Mouse (Mus musculus): ENCODE data around the gene Bnc1. TPM values are rescaled to one million over a fixed set of nuclear protein-coding genes. Genes with fewer than 3 reads are reported as not detected.
A peak's percentile ranks its signal among the peaks of the same experiment; 100 is the strongest.

Gene Bnc1
- polyA plus RNA-seq, 1 experiment from 2014 or later = 5.1 TPM

- no peak overlapping the region for H3K27ac ChIP-seq (ENCODE audit: low read depth, low read length)
- no peak overlapping the region for H3K4me3 ChIP-seq (ENCODE audit: low read depth, low read length)
- DNase-seq (ENCODE audit: low spot score) = peak; percentile 51
- no peaks in the 10 kb centered on the region; the same call in 1 of the 2 replicates for H3K4me1 ChIP-seq (replicated peaks; ENCODE audit: control insufficient read depth, insufficient read depth, low read length)
- ATAC-seq (replicated peaks; ENCODE audit: low FRiP score) = no peak
- no peaks in the 10 kb centered on the region for H3K36me3 ChIP-seq (ENCODE audit: control insufficient read depth, insufficient read depth, low read length)
- peaks cover 17% of the 10 kb centered on the region; the same call in 1 of the 2 replicates for H3K27me3 ChIP-seq (replicated peaks; ENCODE audit: control insufficient read depth, insufficient read depth, low read length)
- H3K9me3 ChIP-seq (ENCODE audit: control insufficient read depth, low read length) = no peaks in the 10 kb centered on the region
- no peak overlapping the region for H3K9ac ChIP-seq (ENCODE audit: low read depth, low read length)
- H3K4me2 ChIP-seq = no peak overlapping the region
- 13% methylated on average over 13 of the region's 13 CpGs for WGBS
These were observed 20.4 kb upstream of the Bnc1 start for GRCm38 (mm10) chr7:82012472-82012871.

GRCm38 (mm10) chr7:82011534-82012401, 19.7 kb upstream of the Bnc1 start:
- DNase-seq (ENCODE audit: low spot score) (no peak), ATAC-seq (replicated peaks; ENCODE audit: low FRiP score) (no peak)
- no peaks in the 10 kb centered on the region for H3K36me3 ChIP-seq (ENCODE audit: control insufficient read depth, insufficient read depth, low read length)
- H3K9ac ChIP-seq (ENCODE audit: low read depth, low read length) = no peak overlapping the region
- H3K27ac ChIP-seq (ENCODE audit: low read depth, low read length) = no peak overlapping the region
- WGBS = 38% methylated on average over 19 of the region's 19 CpGs
- no peaks in the 10 kb centered on the region for H3K9me3 ChIP-seq (ENCODE audit: control insufficient read depth, low read length)
- no peaks in the 10 kb centered on the region; the same call in 1 of the 2 replicates for H3K4me1 ChIP-seq (replicated peaks; ENCODE audit: control insufficient read depth, insufficient read depth, low read length)
- H3K4me2 ChIP-seq = no peak overlapping the region
- peaks cover 11% of the 10 kb centered on the region; the same call in 1 of the 2 replicates for H3K27me3 ChIP-seq (replicated peaks; ENCODE audit: control insufficient read depth, insufficient read depth, low read length)
- H3K4me3 ChIP-seq (ENCODE audit: low read depth, low read length) = no peak overlapping the region

- Histone ChIP-seq H3K9ac (ENCODE audit: low read depth, low read length) (no peak overlapping the region), H3K36me3 (ENCODE audit: control insufficient read depth, insufficient read depth, low read length) (no peaks in the 10 kb centered on the region), H3K27me3 (replicated peaks; ENCODE audit: control insufficient read depth, insufficient read depth, low read length) (no peaks in the 10 kb centered on the region), H3K9me3 (ENCODE audit: control insufficient read depth, low read length) (no peaks in the 10 kb centered on the region), H3K27ac (ENCODE audit: low read depth, low read length) (no peak overlapping the region), H3K4me3 (ENCODE audit: low read depth, low read length) (no peak overlapping the region), H3K4me2 (no peak overlapping the region), H3K4me1 (replicated peaks; ENCODE audit: control insufficient read depth, insufficient read depth, low read length) (no peaks in the 10 kb centered on the region)
- WGBS = 59% methylated on average over 2 of the region's 2 CpGs
- ATAC-seq (replicated peaks; ENCODE audit: low FRiP score) (no peak), DNase-seq (ENCODE audit: low spot score) (no peak)
These were observed 15.1 kb upstream of the Bnc1 start for GRCm38 (mm10) chr7:82007151-82007550.

GRCm38 (mm10) chr7:82004228-82004627, 12.1 kb upstream of the Bnc1 start:
- Histone ChIP-seq H3K4me3 (ENCODE audit: low read depth, low read length) (no peak overlapping the region), H3K9ac (ENCODE audit: low read depth, low read length) (no peak overlapping the region), H3K36me3 (ENCODE audit: control insufficient read depth, insufficient read depth, low read length) (no peaks in the 10 kb centered on the region), H3K4me1 (replicated peaks; ENCODE audit: control insufficient read depth, insufficient read depth, low read length) (no peaks in the 10 kb centered on the region), H3K4me2 (no peak overlapping the region), H3K27ac (ENCODE audit: low read depth, low read length) (no peak overlapping the region), H3K27me3 (replicated peaks; ENCODE audit: control insufficient read depth, insufficient read depth, low read length) (no peaks in the 10 kb centered on the region), H3K9me3 (ENCODE audit: control insufficient read depth, low read length) (no peaks in the 10 kb centered on the region)
- ATAC-seq (replicated peaks; ENCODE audit: low FRiP score) (no peak), DNase-seq (ENCODE audit: low spot score) (no peak)
- WGBS = 65% methylated on average over 2 of the region's 2 CpGs

- peaks cover 23% of the 10 kb centered on the region for H3K27me3 ChIP-seq (replicated peaks; ENCODE audit: control insufficient read depth, insufficient read depth, low read length)
- H3K9me3 ChIP-seq (ENCODE audit: control insufficient read depth, low read length) = no peaks in the 10 kb centered on the region
- DNase-seq (ENCODE audit: low spot score) = no peak
- ATAC-seq (replicated peaks; ENCODE audit: low FRiP score) = no peak
- H3K4me3 ChIP-seq (ENCODE audit: low read depth, low read length) = no peak overlapping the region
- 47% methylated on average over 2 of the region's 2 CpGs for WGBS
- no peak overlapping the region for H3K27ac ChIP-seq (ENCODE audit: low read depth, low read length)
- no peak overlapping the region for H3K4me2 ChIP-seq
- H3K4me1 ChIP-seq (replicated peaks; ENCODE audit: control insufficient read depth, insufficient read depth, low read length) = no peaks in the 10 kb centered on the region
- no peak overlapping the region for H3K9ac ChIP-seq (ENCODE audit: low read depth, low read length)
- H3K36me3 ChIP-seq (ENCODE audit: control insufficient read depth, insufficient read depth, low read length) = no peaks in the 10 kb centered on the region
These were observed 7.7 kb upstream of the Bnc1 start for GRCm38 (mm10) chr7:81999816-82000215.

GRCm38 (mm10) chr7:81999372-81999771, 7.3 kb upstream of the Bnc1 start:
- Histone ChIP-seq H3K9me3 (ENCODE audit: control insufficient read depth, low read length) (no peaks in the 10 kb centered on the region), H3K36me3 (ENCODE audit: control insufficient read depth, insufficient read depth, low read length) (no peaks in the 10 kb centered on the region), H3K4me3 (ENCODE audit: low read depth, low read length) (no peak overlapping the region), H3K4me1 (replicated peaks; ENCODE audit: control insufficient read depth, insufficient read depth, low read length) (no peaks in the 10 kb centered on the region), H3K27me3 (replicated peaks; ENCODE audit: control insufficient read depth, insufficient read depth, low read length) (peaks cover 28% of the 10 kb centered on the region), H3K4me2 (no peak overlapping the region), H3K9ac (ENCODE audit: low read depth, low read length) (no peak overlapping the region), H3K27ac (ENCODE audit: low read depth, low read length) (no peak overlapping the region)
- ATAC-seq (replicated peaks; ENCODE audit: low FRiP score) (no peak), DNase-seq (ENCODE audit: low spot score) (no peak)
- WGBS = 61% methylated on average over 7 of the region's 7 CpGs

GRCm38 (mm10) chr7:81995975-81996374, 3.9 kb upstream of the Bnc1 start:
- H3K4me2 ChIP-seq = no peak overlapping the region
- no peak for DNase-seq (ENCODE audit: low spot score)
- no peaks in the 10 kb centered on the region for H3K36me3 ChIP-seq (ENCODE audit: control insufficient read depth, insufficient read depth, low read length)
- H3K9ac ChIP-seq (ENCODE audit: low read depth, low read length) = no peak overlapping the region
- H3K4me1 ChIP-seq (replicated peaks; ENCODE audit: control insufficient read depth, insufficient read depth, low read length) = no peaks in the 10 kb centered on the region
- 22% methylated on average over 9 of the region's 9 CpGs for WGBS
- peaks cover 60% of the 10 kb centered on the region for H3K27me3 ChIP-seq (replicated peaks; ENCODE audit: control insufficient read depth, insufficient read depth, low read length)
- no peak overlapping the region for H3K4me3 ChIP-seq (ENCODE audit: low read depth, low read length)
- no peak for ATAC-seq (replicated peaks; ENCODE audit: low FRiP score)
- no peaks in the 10 kb centered on the region for H3K9me3 ChIP-seq (ENCODE audit: control insufficient read depth, low read length)
- H3K27ac ChIP-seq (ENCODE audit: low read depth, low read length) = no peak overlapping the region

- Histone ChIP-seq H3K4me1 (replicated peaks; ENCODE audit: control insufficient read depth, insufficient read depth, low read length) (no peaks in the 10 kb centered on the region), H3K4me2 (no peak overlapping the region), H3K9me3 (ENCODE audit: control insufficient read depth, low read length) (no peaks in the 10 kb centered on the region), H3K27ac (ENCODE audit: low read depth, low read length) (no peak overlapping the region), H3K4me3 (ENCODE audit: low read depth, low read length) (no peak overlapping the region), H3K9ac (ENCODE audit: low read depth, low read length) (no peak overlapping the region), H3K36me3 (ENCODE audit: control insufficient read depth, insufficient read depth, low read length) (no peaks in the 10 kb centered on the region), H3K27me3 (replicated peaks; ENCODE audit: control insufficient read depth, insufficient read depth, low read length) (peaks cover 65% of the 10 kb centered on the region)
- ATAC-seq (replicated peaks; ENCODE audit: low FRiP score) (no peak), DNase-seq (ENCODE audit: low spot score) (peak; percentile 26)
- 72% methylated on average over 6 of the region's 6 CpGs for WGBS
These were observed 3.0 kb upstream of the Bnc1 start for GRCm38 (mm10) chr7:81995126-81995525.

GRCm38 (mm10) chr7:81993140-81993539, 1.0 kb upstream of the Bnc1 start:
- DNase-seq (ENCODE audit: low spot score) (peak; percentile 30), ATAC-seq (replicated peaks; ENCODE audit: low FRiP score) (no peak)
- Histone ChIP-seq H3K27ac (ENCODE audit: low read depth, low read length) (no peak overlapping the region), H3K9me3 (ENCODE audit: control insufficient read depth, low read length) (no peaks in the 10 kb centered on the region), H3K4me2 (peak overlapping the region; percentile 65; the same call in 1 of the 2 replicates), H3K36me3 (ENCODE audit: control insufficient read depth, insufficient read depth, low read length) (no peaks in the 10 kb centered on the region), H3K4me3 (ENCODE audit: low read depth, low read length) (no peak overlapping the region), H3K4me1 (replicated peaks; ENCODE audit: control insufficient read depth, insufficient read depth, low read length) (no peaks in the 10 kb centered on the region), H3K27me3 (replicated peaks; ENCODE audit: control insufficient read depth, insufficient read depth, low read length) (peaks cover 82% of the 10 kb centered on the region), H3K9ac (ENCODE audit: low read depth, low read length) (no peak overlapping the region)
- 34% methylated on average over 7 of the region's 7 CpGs for WGBS

Data from liver, embryonic 11.5 days (tissue).